Mouse (Mus musculus): Measurements from ENCODE around the gene Polr2j.
A peak's percentile ranks its signal among the peaks of the same experiment; 100 is the strongest.

Polr2j gene

DNA sequence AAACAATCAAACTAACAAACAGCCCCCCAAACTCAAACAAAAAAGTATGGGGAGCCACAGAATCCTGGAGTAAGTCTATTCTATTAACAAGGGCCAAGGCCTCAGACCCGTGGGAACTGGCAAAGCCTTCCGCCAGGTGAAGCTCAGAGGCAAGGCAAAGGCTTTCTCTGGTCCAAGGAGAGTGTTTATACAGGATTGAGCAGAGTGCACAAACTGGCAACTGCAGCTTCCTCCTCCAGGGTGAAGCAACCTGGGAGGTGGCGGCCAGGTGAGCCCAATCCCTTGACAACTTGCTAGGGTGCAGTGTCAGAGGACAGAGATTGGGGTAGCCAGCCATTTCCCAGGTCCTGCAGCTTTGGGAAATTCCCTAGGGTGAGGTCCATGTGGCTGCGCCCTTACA lies 50.9 kb downstream of the Polr2j start:
- DNase-seq (ENCODE audit: low spot score in 2 of 2): no peak

DNA sequence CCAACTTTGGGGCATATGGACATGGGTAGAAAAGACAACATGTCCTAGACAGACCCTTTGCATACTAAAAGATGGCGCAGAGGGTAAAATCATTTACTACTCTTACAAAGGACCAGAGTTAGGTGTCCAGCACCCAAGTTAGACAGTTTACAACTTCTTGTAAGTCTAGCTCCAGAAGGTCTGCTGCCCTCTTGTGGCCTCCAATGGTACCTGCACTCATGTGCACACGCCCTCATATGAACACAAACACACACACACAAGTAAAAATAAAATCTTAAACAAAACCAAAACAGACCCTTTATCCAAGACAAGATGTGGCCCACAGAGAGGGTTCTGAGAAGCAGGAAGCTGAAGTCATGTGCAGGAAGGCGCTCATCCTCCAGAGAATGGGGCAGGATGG lies 51.6 kb downstream of the Polr2j start:
- no peak for DNase-seq (ENCODE audit: low spot score in 2 of 2)

DNA sequence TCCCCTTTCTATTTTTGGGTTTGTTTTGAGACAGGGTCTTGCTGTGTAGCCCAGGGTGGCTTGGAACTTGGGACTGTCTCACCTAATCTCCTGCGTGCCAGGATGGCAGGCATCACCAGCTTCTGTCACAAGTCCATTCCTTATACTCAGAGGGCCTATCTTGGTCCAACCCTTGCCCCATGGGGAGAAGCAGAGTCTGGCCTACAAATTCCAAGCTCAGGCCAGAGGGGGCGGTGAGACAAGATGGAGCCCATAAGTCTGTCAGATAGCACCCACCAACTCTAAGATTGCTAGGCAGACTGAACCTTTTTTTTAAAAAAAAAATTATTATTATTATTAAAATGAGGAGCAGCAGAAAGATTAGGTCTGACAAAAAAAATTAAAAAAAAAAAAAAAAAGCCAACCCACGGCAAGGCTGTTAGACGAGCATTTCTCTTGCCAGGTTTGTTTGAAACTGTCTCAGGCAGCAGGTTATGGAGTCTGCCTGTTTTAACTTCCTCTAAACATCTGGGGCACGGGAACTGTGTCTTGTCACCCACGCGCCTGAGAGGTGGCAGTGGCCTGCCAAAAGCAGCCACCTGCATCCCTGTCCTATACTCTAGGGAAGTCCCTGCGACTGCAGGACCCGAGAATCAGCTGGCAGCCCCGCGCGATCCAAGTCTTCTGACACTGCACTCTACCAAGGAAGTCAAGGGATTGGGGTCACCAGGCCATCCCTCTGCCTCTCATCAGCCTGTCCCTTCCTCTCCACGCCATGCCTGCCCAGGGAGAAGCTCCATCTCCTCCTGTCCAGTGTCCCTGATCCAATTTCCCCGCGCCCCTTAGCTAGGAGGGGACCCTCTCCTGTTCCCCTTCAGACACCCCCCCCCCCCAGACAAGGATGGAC lies 53.4 kb downstream of the Polr2j start:
- peak in 1 of 2 experiments; percentile 45 for DNase-seq (ENCODE audit: low spot score in 2 of 2)

DNA sequence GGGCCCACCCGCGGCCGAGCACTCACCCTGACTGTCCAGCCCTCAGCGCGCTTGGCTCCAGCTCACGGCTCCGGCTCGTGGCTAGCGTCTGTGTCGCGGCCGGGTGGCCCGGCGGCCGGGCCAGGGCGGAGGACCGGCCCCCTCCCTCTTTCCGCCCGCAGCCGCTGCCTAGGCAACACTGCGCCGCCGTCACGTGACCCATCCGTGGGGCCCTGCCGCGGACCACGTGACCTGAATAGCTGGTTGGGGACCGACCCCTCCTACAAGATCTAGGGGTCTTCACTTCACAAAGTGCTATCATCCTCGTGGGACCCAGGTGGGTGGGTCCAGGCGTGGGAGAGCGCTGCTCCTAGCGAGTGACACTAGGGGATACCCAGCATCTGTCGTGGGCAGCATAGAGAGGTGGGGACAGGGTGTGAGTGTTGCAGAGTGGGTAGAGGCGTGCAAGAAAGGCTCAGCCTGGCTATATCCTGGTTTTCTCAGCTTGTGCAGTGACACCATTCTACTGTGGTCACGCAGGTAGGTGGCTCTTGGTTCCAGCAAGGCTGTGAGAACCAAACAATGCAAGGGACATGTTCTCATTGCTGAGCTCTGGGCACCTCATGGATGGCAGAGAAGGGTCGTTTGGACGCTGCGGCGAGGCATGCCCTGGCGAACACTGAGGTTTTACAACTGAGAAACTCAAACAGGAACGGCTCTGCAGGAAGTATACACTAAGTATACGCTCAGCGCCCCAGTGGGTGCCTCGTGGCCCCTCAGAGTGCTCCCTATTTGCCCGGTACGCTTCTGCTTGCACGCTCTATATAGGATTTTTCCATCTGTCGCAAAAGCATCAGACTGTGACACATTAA lies 54.3 kb downstream of the Polr2j start, which contains the start of gene Orai2:
Orai2 (minus strand) TSS at position 202 of the 851 bp plus-strand sequence.
- peak; percentile 76 to 81 for DNase-seq (ENCODE audit: low spot score in 2 of 2)

DNA sequence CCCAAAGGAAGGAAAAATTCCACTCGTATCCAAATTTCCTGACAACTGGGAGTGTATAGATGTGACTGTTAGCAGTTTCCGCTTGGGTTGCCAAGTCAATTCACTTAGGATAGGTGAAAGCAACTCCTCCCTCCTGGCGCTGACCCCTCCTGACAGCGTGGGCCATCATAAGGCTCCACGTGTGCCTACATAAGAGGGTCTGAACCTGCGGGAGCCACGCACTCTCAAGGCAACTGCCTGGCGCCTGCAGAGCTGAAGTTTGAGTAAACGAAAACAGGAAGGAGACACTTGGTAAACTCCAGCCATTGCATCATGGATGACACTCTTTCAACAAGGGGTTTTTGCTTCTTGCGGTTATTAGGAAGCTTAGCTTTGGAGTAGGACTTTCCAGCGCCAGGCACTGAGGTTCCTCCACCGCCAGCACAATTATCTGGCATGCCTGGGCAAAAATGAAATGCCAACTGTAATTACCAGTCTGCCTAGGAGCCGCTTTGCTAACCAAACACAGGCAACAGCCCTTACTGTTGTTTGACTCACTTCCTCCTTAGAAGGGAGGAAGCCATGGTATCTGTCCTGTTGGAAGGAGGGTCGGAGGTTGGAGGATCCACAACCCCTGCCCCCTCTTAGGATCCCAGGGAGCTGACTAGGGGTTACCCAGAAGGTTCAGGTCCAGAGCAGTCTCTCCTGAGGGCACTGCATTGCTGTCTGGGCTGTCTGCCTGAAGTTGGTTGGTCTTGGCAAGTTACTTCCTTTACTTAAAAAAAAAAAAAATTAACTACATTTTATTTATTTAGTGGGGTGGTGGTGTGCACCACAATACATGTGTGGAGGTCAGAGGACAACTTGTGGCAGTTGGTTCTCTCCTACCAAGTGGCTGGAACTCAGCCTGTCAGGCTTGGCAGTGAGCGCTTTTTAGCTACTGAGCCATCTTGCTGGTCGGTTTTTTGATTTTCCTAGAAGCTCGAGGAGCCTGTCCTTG lies 55.2 kb downstream of the Polr2j start:
- DNase-seq (ENCODE audit: low spot score in 2 of 2): no peak
